Mouse (Mus musculus) kidney, embryonic 14.5 days (tissue): ENCODE results near the gene Agps. TPM values are rescaled to one million over a fixed set of nuclear protein-coding genes. Genes with fewer than 3 reads are reported as not detected.

Experiments
- ATAC-seq: fragments of 200-750 bp; cut with Nextera tagmentation; 2 replicates; pipeline ENCODE4 v1.8.0; 2017; ENCODE audit warnings: moderate number of reproducible peaks, mild to moderate bottlenecking, moderate TSS enrichment, moderate library complexity; ENCODE audit not compliant: low FRiP score, low TSS enrichment
- H3K27ac ChIP-seq: fragments of 300-500 bp; sonication (generic); 2 replicates; pipeline ENCODE4 v1.5.1; 2014; ENCODE audit warnings: low read depth, mild to moderate bottlenecking, low read length, moderate library complexity, mixed read lengths
- H3K27me3 ChIP-seq: fragments of 300-500 bp; sonication (generic); 2 replicates; pipeline ENCODE4 v1.6.1; 2014; ENCODE audit warnings: mild to moderate bottlenecking, low read length; ENCODE audit not compliant: control insufficient read depth, insufficient read depth
- H3K36me3 ChIP-seq: fragments of 300-500 bp; sonication (generic); 2 replicates; pipeline ENCODE4 v1.6.1; 2014; ENCODE audit warnings: low read length, mixed read lengths; ENCODE audit not compliant: control insufficient read depth, insufficient read depth
- H3K4me1 ChIP-seq: fragments of 300-500 bp; sonication (generic); 2 replicates; pipeline ENCODE4 v1.6.1; 2014; ENCODE audit warnings: low read length, mixed read lengths; ENCODE audit not compliant: control insufficient read depth, insufficient read depth
- H3K4me2 ChIP-seq: fragments of 300-500 bp; sonication (generic); replicated peaks from 2 replicates; pipeline ENCODE4 v1.6.1; 2014; ENCODE audit warnings: low read depth, mild to moderate bottlenecking, low read length
- H3K4me3 ChIP-seq: fragments of 300-500 bp; sonication (generic); 2 replicates; pipeline ENCODE4 v1.5.1; 2014; ENCODE audit warnings: mild to moderate bottlenecking, low read length
- H3K9ac ChIP-seq: fragments of 300-500 bp; sonication (generic); 2 replicates; pipeline ENCODE4 v1.6.1; 2014; ENCODE audit warnings: low read depth, mild to moderate bottlenecking, low read length, moderate library complexity
- H3K9me3 ChIP-seq: fragments of 300-500 bp; sonication (generic); 2 replicates; pipeline ENCODE4 v1.6.1; 2016; ENCODE audit warnings: low read length; ENCODE audit not compliant: control insufficient read depth
- WGBS: fragments of 180-500 bp; shearing (Covaris S2); extraction: QIAGEN DNeasy Blood & Tissue Kit; methylation state at CpG from one replicate; pipeline ENCODE4 v1.1.7; 2014; 5-methylcytosine and 5-hydroxymethylcytosine counted together
- polyA plus RNA-seq: library from polyadenylated mRNA; unstranded; fragments of >200 nt; fragmentation: Nextera tagmentation; extraction: Ambion mirVana; gene quantifications from 2 replicates; pipeline ENCODE4 v1.2.1, GENCODE M21; 2014

The Agps gene
- polyA plus RNA-seq, 1 experiment from 2014 or later: 51.3 TPM

- Histone ChIP-seq H3K9me3 (0 out of 2 replicates have a peak, but pooled peaks cover 3% of the 10 kb centered on the region), H3K4me1 (no peaks in the 10 kb centered on the region), H3K27me3 (no peaks in the 10 kb centered on the region), H3K9ac (no peak overlapping the region), H3K4me3 (no peak overlapping the region), H3K27ac (no peak overlapping the region), H3K4me2 (no peak overlapping the region), H3K36me3 (peaks cover 12% of the 10 kb centered on the region; the same call in 1 of the 2 replicates)
- 89% methylated on average over 5 of the region's 5 CpGs for WGBS
- no peak for ATAC-seq
These were observed 63.7 kb downstream of the Agps start for GRCm38 (mm10) chr2:75895711-75896110.

GRCm38 (mm10) chr2:75900281-75900680 is 68.3 kb downstream of the Agps start:
- H3K27me3 ChIP-seq: no peaks in the 10 kb centered on the region
- H3K4me2 ChIP-seq: no peak overlapping the region
- H3K4me3 ChIP-seq: no peak overlapping the region
- no peak overlapping the region for H3K27ac ChIP-seq
- H3K9me3 ChIP-seq: 0 out of 2 replicates have a peak, but pooled peaks cover 3% of the 10 kb centered on the region
- H3K36me3 ChIP-seq: peaks cover 23% of the 10 kb centered on the region; the same call in 1 of the 2 replicates
- H3K9ac ChIP-seq: no peak overlapping the region
- H3K4me1 ChIP-seq: no peaks in the 10 kb centered on the region
- 82% methylated on average over 1 of the region's 1 CpGs for WGBS
- no peak for ATAC-seq

GRCm38 (mm10) chr2:75901869-75902268 is 69.9 kb downstream of the Agps start:
- H3K36me3 ChIP-seq: peaks cover 28% of the 10 kb centered on the region
- H3K9me3 ChIP-seq: 0 out of 2 replicates have a peak, but pooled peaks cover 3% of the 10 kb centered on the region
- no peak overlapping the region for H3K27ac ChIP-seq
- no peaks in the 10 kb centered on the region for H3K4me1 ChIP-seq
- no peaks in the 10 kb centered on the region for H3K27me3 ChIP-seq
- ATAC-seq: no peak
- H3K4me3 ChIP-seq: no peak overlapping the region
- H3K9ac ChIP-seq: no peak overlapping the region
- no peak overlapping the region for H3K4me2 ChIP-seq
- WGBS: 93% methylated on average over 9 of the region's 9 CpGs

GRCm38 (mm10) chr2:75907142-75907541 is 75.2 kb downstream of the Agps start:
- Histone ChIP-seq H3K4me1 (no peaks in the 10 kb centered on the region), H3K4me2 (no peak overlapping the region), H3K27me3 (no peaks in the 10 kb centered on the region), H3K9me3 (no peaks in the 10 kb centered on the region), H3K4me3 (no peak overlapping the region), H3K27ac (no peak overlapping the region), H3K9ac (no peak overlapping the region), H3K36me3 (peaks cover 53% of the 10 kb centered on the region)
- ATAC-seq: no peak
- 82% methylated on average over 1 of the region's 1 CpGs for WGBS

- Histone ChIP-seq H3K27me3 (no peaks in the 10 kb centered on the region), H3K9ac (no peak overlapping the region), H3K4me1 (no peaks in the 10 kb centered on the region), H3K4me3 (no peak overlapping the region), H3K4me2 (no peak overlapping the region), H3K27ac (no peak overlapping the region), H3K9me3 (no peaks in the 10 kb centered on the region), H3K36me3 (peaks cover 37% of the 10 kb centered on the region)
- ATAC-seq: no peak
- 98% methylated on average over 3 of the region's 3 CpGs for WGBS
These were observed 83.1 kb downstream of the Agps start for GRCm38 (mm10) chr2:75915040-75915439.

GRCm38 (mm10) chr2:75923807-75924340 is 91.9 kb downstream of the Agps start:
- no peaks in the 10 kb centered on the region for H3K27me3 ChIP-seq
- H3K9ac ChIP-seq: no peak overlapping the region
- H3K36me3 ChIP-seq: peaks cover 18% of the 10 kb centered on the region
- no peaks in the 10 kb centered on the region for H3K4me1 ChIP-seq
- H3K9me3 ChIP-seq: no peaks in the 10 kb centered on the region
- H3K27ac ChIP-seq: no peak overlapping the region
- no peak overlapping the region for H3K4me3 ChIP-seq
- no peak overlapping the region for H3K4me2 ChIP-seq
- ATAC-seq: no peak
- WGBS: 77% methylated on average over 4 of the region's 4 CpGs

GRCm38 (mm10) chr2:75926061-75926460 is 94.1 kb downstream of the Agps start:
- H3K9me3 ChIP-seq: no peaks in the 10 kb centered on the region
- H3K9ac ChIP-seq: no peak overlapping the region
- 82% methylated on average over 5 of the region's 5 CpGs for WGBS
- H3K4me2 ChIP-seq: no peak overlapping the region
- no peaks in the 10 kb centered on the region for H3K4me1 ChIP-seq
- no peak overlapping the region for H3K4me3 ChIP-seq
- peaks cover 24% of the 10 kb centered on the region for H3K36me3 ChIP-seq
- no peaks in the 10 kb centered on the region for H3K27me3 ChIP-seq
- H3K27ac ChIP-seq: no peak overlapping the region
- ATAC-seq: no peak

- Histone ChIP-seq H3K4me2 (no peak overlapping the region), H3K27me3 (no peaks in the 10 kb centered on the region), H3K4me3 (no peak overlapping the region), H3K36me3 (peaks cover 20% of the 10 kb centered on the region), H3K9me3 (no peaks in the 10 kb centered on the region), H3K27ac (no peak overlapping the region), H3K9ac (no peak overlapping the region), H3K4me1 (no peaks in the 10 kb centered on the region)
- 98% methylated on average over 3 of the region's 3 CpGs for WGBS
- no peak for ATAC-seq
These were observed 96.0 kb downstream of the Agps start for GRCm38 (mm10) chr2:75928011-75928410.

- 96% methylated on average over 2 of the region's 2 CpGs for WGBS
- no peak for ATAC-seq
- H3K9me3 ChIP-seq: no peaks in the 10 kb centered on the region
These were observed 97.2 kb downstream of the Agps start for GRCm38 (mm10) chr2:75929141-75929540.

More at GRCm38 (mm10) chr2:75929141-75929540, 97.2 kb downstream of the Agps start:
- Histone ChIP-seq H3K4me3 (no peak overlapping the region), H3K4me1 (no peaks in the 10 kb centered on the region), H3K4me2 (no peak overlapping the region), H3K27ac (no peak overlapping the region), H3K36me3 (peaks cover 20% of the 10 kb centered on the region), H3K9ac (no peak overlapping the region), H3K27me3 (no peaks in the 10 kb centered on the region)
